Mouse (Mus musculus) cerebellum, postnatal 14 days (tissue): ENCODE measurements at regions not wholly inside any gene's neighbourhood (a gene's known extent, or its start where the extent isn't known, plus 50 kb on each side); places are given as distances from the start of the nearest gene placed in this dataset.

ENCODE experiments used
- DNase-seq, 2 experiments: peaks; one replicate each; pipeline ENCODE4 v3.0.0; 2021; ENCODE audit warnings: mixed read lengths in 2 of 2

GRCm38 (mm10) chr1:92386752-92387151 is 86.9 kb downstream of the Ndufa10 start:
- no peak for DNase-seq

- no peak for DNase-seq
Observed at GRCm38 (mm10) chr1:92384945-92385344, 88.7 kb downstream of the Ndufa10 start.

GRCm38 (mm10) chr1:92383749-92384148 is 89.9 kb downstream of the Ndufa10 start:
- no peak for DNase-seq

GRCm38 (mm10) chr1:92379510-92379886 is 94.2 kb downstream of the Ndufa10 start:
- no peak for DNase-seq

GRCm38 (mm10) chr1:92378741-92379509 is 94.7 kb downstream of the Ndufa10 start:
- no peak for DNase-seq

GRCm38 (mm10) chr1:92376456-92376855 is 97.2 kb downstream of the Ndufa10 start:
- no peak for DNase-seq

- DNase-seq: no peak
Observed at GRCm38 (mm10) chr1:92372222-92372990, 101.3 kb downstream of the Ndufa10 start.

- peak; percentile 22 to 26 for DNase-seq
Observed at GRCm38 (mm10) chr1:92371357-92371981, 102.2 kb downstream of the Ndufa10 start.

GRCm38 (mm10) chr1:92370842-92371241 is 102.8 kb downstream of the Ndufa10 start:
- no peak for DNase-seq

- no peak for DNase-seq
Observed at GRCm38 (mm10) chr1:92369972-92370371, 103.7 kb downstream of the Ndufa10 start.

GRCm38 (mm10) chr1:92366249-92366648 is 107.4 kb downstream of the Ndufa10 start:
- no peak for DNase-seq

- DNase-seq: no peak
Observed at GRCm38 (mm10) chr1:92365366-92366075, 108.1 kb downstream of the Ndufa10 start.

- no peak for DNase-seq
Observed at GRCm38 (mm10) chr1:92361677-92362076, 112.0 kb downstream of the Ndufa10 start.

- DNase-seq: peak; percentile 84 to 91
Observed at GRCm38 (mm10) chr1:92360255-92360654, 113.4 kb downstream of the Ndufa10 start.

GRCm38 (mm10) chr1:92359473-92359872 is 114.2 kb downstream of the Ndufa10 start:
- no peak for DNase-seq

- no peak for DNase-seq
Observed at GRCm38 (mm10) chr1:92358758-92359287, 114.8 kb downstream of the Ndufa10 start.

GRCm38 (mm10) chr1:92348353-92349005 is 125.2 kb downstream of the Ndufa10 start:
- DNase-seq: peak; percentile 35 to 46

GRCm38 (mm10) chr1:92347656-92348055 is 126.0 kb downstream of the Ndufa10 start:
- DNase-seq: no peak

- peak in 1 of 2 experiments; percentile 18 for DNase-seq
Observed at GRCm38 (mm10) chr1:92343768-92344167, 129.9 kb downstream of the Ndufa10 start.

GRCm38 (mm10) chr1:92343161-92343598 is 130.5 kb downstream of the Ndufa10 start:
- no peak for DNase-seq

- no peak for DNase-seq
Observed at GRCm38 (mm10) chr1:92341846-92342540, 131.7 kb downstream of the Ndufa10 start.
